Mouse (Mus musculus) heart, adult 2 months (tissue): ENCODE measurements around the gene Nudt6.

ENCODE experiments used
- CTCF ChIP-seq: fragments of 200-600 bp; IDR thresholded peaks from 2 replicates; pipeline ENCODE4 v1.8.1; 2022; ENCODE audit warnings: antibody characterized with exemption, mild to moderate bottlenecking, moderate library complexity
- POLR2A ChIP-seq: fragments of 200-500 bp; IDR thresholded peaks from 2 replicates; pipeline ENCODE4 v1.6.1; 2011; ENCODE audit warnings: mild to moderate bottlenecking, low read depth, low read length, control low read depth; ENCODE audit not compliant: insufficient read depth

GRCm38 (mm10) chr3:37377926-37378325, 42.1 kb downstream of the Nudt6 start:
- no peak for TF ChIP-seq POLR2A
- no peak for TF ChIP-seq CTCF
